Mouse (Mus musculus): ENCODE measurements at regions not wholly inside any gene's neighbourhood (a gene's known extent, or its start where the extent isn't known, plus 50 kb on each side); places are given as distances from the start of the nearest gene placed in this dataset.

- TF ChIP-seq CTCF (IDR thresholded peaks at IDR 0.05; ENCODE audit: low read depth) (no peak), EP300 (IDR thresholded peaks at IDR 0.05; ENCODE audit: low read depth) (no peak)
These were observed 63.8 kb upstream of the Thpo start for GRCm38 (mm10) chr16:20798115-20798514.
